Mouse (Mus musculus): ENCODE data around the gene Usp28.

GRCm38 (mm10) chr9:49021289-49021688, 36.1 kb downstream of the Usp28 start:
- TF ChIP-seq POLR2A (IDR thresholded peaks at IDR 0.05; ENCODE audit: extremely low read depth, insufficient read depth, low read length) (no peak), CTCF (IDR thresholded peaks at IDR 0.05; ENCODE audit: low read depth, low read length) (no peak)
